Mouse (Mus musculus): ENCODE results near the gene Prrx1. TPM values are rescaled to one million over a fixed set of nuclear protein-coding genes. Genes with fewer than 3 reads are reported as not detected.

Prrx1 gene
- polyA plus RNA-seq, 1 experiment from 2014 or later: 3.5 TPM

GRCm38 (mm10) chr1:163285136-163285535 lies 28.4 kb downstream of the Prrx1 start:
- Histone ChIP-seq H3K9me3 (ENCODE audit: control insufficient read depth, low read length) (no peaks in the 10 kb centered on the region), H3K4me3 (replicated peaks; ENCODE audit: low read depth, low read length) (no peak overlapping the region), H3K27me3 (ENCODE audit: control insufficient read depth, insufficient read depth, low read length) (no peaks in the 10 kb centered on the region), H3K36me3 (ENCODE audit: control insufficient read depth, insufficient read depth, low read length) (no peaks in the 10 kb centered on the region), H3K27ac (replicated peaks; ENCODE audit: low read depth, low read length) (no peak overlapping the region), H3K4me1 (ENCODE audit: control insufficient read depth, insufficient read depth, low read length) (no peaks in the 10 kb centered on the region), H3K4me2 (ENCODE audit: low read length) (no peak overlapping the region), H3K9ac (replicated peaks; ENCODE audit: low read length) (no peak overlapping the region)
- ATAC-seq (ENCODE audit: low FRiP score, low TSS enrichment) (no peak), DNase-seq (no peak)
- 17% methylated on average over 3 of the region's 3 CpGs for WGBS

- no peaks in the 10 kb centered on the region for H3K4me1 ChIP-seq (ENCODE audit: control insufficient read depth, insufficient read depth, low read length)
- no peaks in the 10 kb centered on the region for H3K27me3 ChIP-seq (ENCODE audit: control insufficient read depth, insufficient read depth, low read length)
- H3K4me2 ChIP-seq (ENCODE audit: low read length): no peak overlapping the region
- no peak overlapping the region for H3K27ac ChIP-seq (replicated peaks; ENCODE audit: low read depth, low read length)
- H3K4me3 ChIP-seq (replicated peaks; ENCODE audit: low read depth, low read length): no peak overlapping the region
- DNase-seq (no peak), ATAC-seq (ENCODE audit: low FRiP score, low TSS enrichment) (no peak)
- 95% methylated on average over 9 of the region's 9 CpGs for WGBS
- no peak overlapping the region for H3K9ac ChIP-seq (replicated peaks; ENCODE audit: low read length)
- H3K36me3 ChIP-seq (ENCODE audit: control insufficient read depth, insufficient read depth, low read length): no peaks in the 10 kb centered on the region
- no peaks in the 10 kb centered on the region for H3K9me3 ChIP-seq (ENCODE audit: control insufficient read depth, low read length)
These were observed 29.4 kb downstream of the Prrx1 start for GRCm38 (mm10) chr1:163283980-163284635.

GRCm38 (mm10) chr1:163281450-163282198 lies 31.9 kb downstream of the Prrx1 start:
- 61% methylated on average over 7 of the region's 7 CpGs for WGBS
- Histone ChIP-seq H3K9me3 (ENCODE audit: control insufficient read depth, low read length) (no peaks in the 10 kb centered on the region), H3K36me3 (ENCODE audit: control insufficient read depth, insufficient read depth, low read length) (no peaks in the 10 kb centered on the region), H3K4me1 (ENCODE audit: control insufficient read depth, insufficient read depth, low read length) (no peaks in the 10 kb centered on the region), H3K4me3 (replicated peaks; ENCODE audit: low read depth, low read length) (no peak overlapping the region), H3K27me3 (ENCODE audit: control insufficient read depth, insufficient read depth, low read length) (no peaks in the 10 kb centered on the region), H3K9ac (replicated peaks; ENCODE audit: low read length) (no peak overlapping the region), H3K4me2 (ENCODE audit: low read length) (no peak overlapping the region), H3K27ac (replicated peaks; ENCODE audit: low read depth, low read length) (no peak overlapping the region)
- no peak for ATAC-seq (ENCODE audit: low FRiP score, low TSS enrichment)
- DNase-seq: peak; percentile 17

GRCm38 (mm10) chr1:163280842-163281122 lies 32.7 kb downstream of the Prrx1 start:
- Histone ChIP-seq H3K4me1 (ENCODE audit: control insufficient read depth, insufficient read depth, low read length) (no peaks in the 10 kb centered on the region), H3K36me3 (ENCODE audit: control insufficient read depth, insufficient read depth, low read length) (no peaks in the 10 kb centered on the region), H3K4me3 (replicated peaks; ENCODE audit: low read depth, low read length) (no peak overlapping the region), H3K27ac (replicated peaks; ENCODE audit: low read depth, low read length) (no peak overlapping the region), H3K4me2 (ENCODE audit: low read length) (no peak overlapping the region), H3K27me3 (ENCODE audit: control insufficient read depth, insufficient read depth, low read length) (no peaks in the 10 kb centered on the region), H3K9me3 (ENCODE audit: control insufficient read depth, low read length) (no peaks in the 10 kb centered on the region), H3K9ac (replicated peaks; ENCODE audit: low read length) (no peak overlapping the region)
- DNase-seq (peak; percentile 6), ATAC-seq (ENCODE audit: low FRiP score, low TSS enrichment) (peak; percentile 34)
- 46% methylated on average over 2 of the region's 2 CpGs for WGBS

- WGBS: 52% methylated on average over 7 of the region's 7 CpGs
- H3K27ac ChIP-seq (replicated peaks; ENCODE audit: low read depth, low read length): no peak overlapping the region
- no peak for ATAC-seq (ENCODE audit: low FRiP score, low TSS enrichment)
- no peaks in the 10 kb centered on the region for H3K27me3 ChIP-seq (ENCODE audit: control insufficient read depth, insufficient read depth, low read length)
- H3K4me2 ChIP-seq (ENCODE audit: low read length): no peak overlapping the region
- no peak overlapping the region for H3K4me3 ChIP-seq (replicated peaks; ENCODE audit: low read depth, low read length)
- H3K4me1 ChIP-seq (ENCODE audit: control insufficient read depth, insufficient read depth, low read length): no peaks in the 10 kb centered on the region
- peak; percentile 8 for DNase-seq
- no peak overlapping the region for H3K9ac ChIP-seq (replicated peaks; ENCODE audit: low read length)
- H3K36me3 ChIP-seq (ENCODE audit: control insufficient read depth, insufficient read depth, low read length): no peaks in the 10 kb centered on the region
- H3K9me3 ChIP-seq (ENCODE audit: control insufficient read depth, low read length): no peaks in the 10 kb centered on the region
These were observed 33.2 kb downstream of the Prrx1 start for GRCm38 (mm10) chr1:163280097-163280841.

- Histone ChIP-seq H3K9me3 (ENCODE audit: control insufficient read depth, low read length) (no peaks in the 10 kb centered on the region), H3K27me3 (ENCODE audit: control insufficient read depth, insufficient read depth, low read length) (no peaks in the 10 kb centered on the region), H3K4me1 (ENCODE audit: control insufficient read depth, insufficient read depth, low read length) (no peaks in the 10 kb centered on the region), H3K36me3 (ENCODE audit: control insufficient read depth, insufficient read depth, low read length) (no peaks in the 10 kb centered on the region), H3K4me2 (ENCODE audit: low read length) (no peak overlapping the region), H3K27ac (replicated peaks; ENCODE audit: low read depth, low read length) (no peak overlapping the region), H3K9ac (replicated peaks; ENCODE audit: low read length) (no peak overlapping the region), H3K4me3 (replicated peaks; ENCODE audit: low read depth, low read length) (no peak overlapping the region)
- no peak for ATAC-seq (ENCODE audit: low FRiP score, low TSS enrichment)
- DNase-seq: no peak
- WGBS: 89% methylated on average over 7 of the region's 7 CpGs
These were observed 36.4 kb downstream of the Prrx1 start for GRCm38 (mm10) chr1:163277069-163277468.

GRCm38 (mm10) chr1:163274919-163275318 lies 38.6 kb downstream of the Prrx1 start:
- Histone ChIP-seq H3K9ac (replicated peaks; ENCODE audit: low read length) (no peak overlapping the region), H3K27me3 (ENCODE audit: control insufficient read depth, insufficient read depth, low read length) (no peaks in the 10 kb centered on the region), H3K4me1 (ENCODE audit: control insufficient read depth, insufficient read depth, low read length) (no peaks in the 10 kb centered on the region), H3K4me2 (ENCODE audit: low read length) (no peak overlapping the region), H3K36me3 (ENCODE audit: control insufficient read depth, insufficient read depth, low read length) (no peaks in the 10 kb centered on the region), H3K9me3 (ENCODE audit: control insufficient read depth, low read length) (no peaks in the 10 kb centered on the region), H3K27ac (replicated peaks; ENCODE audit: low read depth, low read length) (no peak overlapping the region), H3K4me3 (replicated peaks; ENCODE audit: low read depth, low read length) (no peak overlapping the region)
- no peak for DNase-seq
- ATAC-seq (ENCODE audit: low FRiP score, low TSS enrichment): no peak
- 97% methylated on average over 3 of the region's 3 CpGs for WGBS

- H3K4me3 ChIP-seq (replicated peaks; ENCODE audit: low read depth, low read length): no peak overlapping the region
- no peaks in the 10 kb centered on the region for H3K9me3 ChIP-seq (ENCODE audit: control insufficient read depth, low read length)
- no peaks in the 10 kb centered on the region for H3K27me3 ChIP-seq (ENCODE audit: control insufficient read depth, insufficient read depth, low read length)
- H3K36me3 ChIP-seq (ENCODE audit: control insufficient read depth, insufficient read depth, low read length): no peaks in the 10 kb centered on the region
- no peak overlapping the region for H3K27ac ChIP-seq (replicated peaks; ENCODE audit: low read depth, low read length)
- 96% methylated on average over 3 of the region's 3 CpGs for WGBS
- no peak overlapping the region for H3K4me2 ChIP-seq (ENCODE audit: low read length)
- ATAC-seq (ENCODE audit: low FRiP score, low TSS enrichment) (no peak), DNase-seq (no peak)
- no peak overlapping the region for H3K9ac ChIP-seq (replicated peaks; ENCODE audit: low read length)
- no peaks in the 10 kb centered on the region for H3K4me1 ChIP-seq (ENCODE audit: control insufficient read depth, insufficient read depth, low read length)
These were observed 40.4 kb downstream of the Prrx1 start for GRCm38 (mm10) chr1:163273132-163273531.

All from midbrain, embryonic 14.5 days (tissue).